Mouse (Mus musculus): ENCODE results near the gene Fam71b. TPM values are rescaled to one million over a fixed set of nuclear protein-coding genes. Genes with fewer than 3 reads are reported as not detected.
A peak's percentile ranks its signal among the peaks of the same experiment; 100 is the strongest.
"Not testable (repeated sequence)": the region's sequence is repeated elsewhere in the genome, so short reads cannot be mapped to it uniquely, and the experiment has no call there.

Gene Fam71b
- polyA plus RNA-seq, 1 experiment from 2014 or later: 0.07 TPM

DNA sequence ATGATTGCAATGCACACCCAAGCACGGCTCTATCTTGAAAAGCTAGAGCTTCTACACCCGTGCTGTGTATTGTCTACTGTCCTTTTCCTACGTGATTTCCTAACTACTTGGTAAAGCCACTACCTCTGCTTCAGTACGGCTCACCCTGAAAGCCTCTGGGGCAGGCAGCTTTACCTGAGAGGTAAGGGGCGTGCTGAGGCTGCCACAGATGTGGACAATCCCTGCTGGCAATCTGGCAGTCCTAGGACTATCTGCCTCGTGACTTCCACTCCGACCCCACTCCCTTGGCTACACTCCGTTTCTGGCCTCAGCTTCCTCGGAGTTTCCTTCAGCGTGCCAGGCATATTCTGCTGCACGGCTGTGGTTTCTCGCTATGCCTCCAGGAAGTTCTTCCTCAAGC, 5.2 kb downstream of the Fam71b start:
- Histone ChIP-seq H3K9ac (ENCODE audit: low read depth, low read length) (no peak overlapping the region), H3K36me3 (ENCODE audit: control insufficient read depth, insufficient read depth, low read length) (no peaks in the 10 kb centered on the region), H3K4me3 (ENCODE audit: low read depth, low read length) (no peak overlapping the region), H3K27ac (ENCODE audit: low read depth, low read length) (no peak overlapping the region), H3K9me3 (replicated peaks; ENCODE audit: control insufficient read depth, low read length) (no peaks in the 10 kb centered on the region), H3K27me3 (ENCODE audit: control insufficient read depth, insufficient read depth, low read length) (no peaks in the 10 kb centered on the region), H3K4me1 (ENCODE audit: control insufficient read depth, insufficient read depth, low read length) (no peaks in the 10 kb centered on the region), H3K4me2 (no peak overlapping the region)
- 76% methylated on average over 12 of the region's 12 CpGs for WGBS (ENCODE audit: insufficient replicate concordance)
- no peak for ATAC-seq (replicated peaks; ENCODE audit: insufficient number of reproducible peaks, low FRiP score, low TSS enrichment)

- Histone ChIP-seq H3K4me1 (ENCODE audit: control insufficient read depth, insufficient read depth, low read length) (no peaks in the 10 kb centered on the region), H3K27ac (ENCODE audit: low read depth, low read length) (no peak overlapping the region), H3K4me3 (ENCODE audit: low read depth, low read length) (no peak overlapping the region), H3K9me3 (replicated peaks; ENCODE audit: control insufficient read depth, low read length) (no peaks in the 10 kb centered on the region), H3K4me2 (no peak overlapping the region), H3K36me3 (ENCODE audit: control insufficient read depth, insufficient read depth, low read length) (no peaks in the 10 kb centered on the region), H3K9ac (ENCODE audit: low read depth, low read length) (no peak overlapping the region), H3K27me3 (ENCODE audit: control insufficient read depth, insufficient read depth, low read length) (no peaks in the 10 kb centered on the region)
- 78% methylated on average over 16 of the region's 16 CpGs for WGBS (ENCODE audit: insufficient replicate concordance)
- no peak for ATAC-seq (replicated peaks; ENCODE audit: insufficient number of reproducible peaks, low FRiP score, low TSS enrichment)
These were observed 8.6 kb downstream of the Fam71b start for GRCm38 (mm10) chr11:46404986-46405385.

GRCm38 (mm10) chr11:46406721-46407120, 10.4 kb downstream of the Fam71b start:
- Histone ChIP-seq H3K9me3 (replicated peaks; ENCODE audit: control insufficient read depth, low read length) (no peaks in the 10 kb centered on the region), H3K4me2 (peak overlapping the region; percentile 14; the same call in 1 of the 2 replicates), H3K27ac (ENCODE audit: low read depth, low read length) (no peak overlapping the region), H3K4me3 (ENCODE audit: low read depth, low read length) (0 out of 2 replicates have a peak overlapping the region, but pooled peaks have one; percentile 11), H3K9ac (ENCODE audit: low read depth, low read length) (no peak overlapping the region), H3K36me3 (ENCODE audit: control insufficient read depth, insufficient read depth, low read length) (no peaks in the 10 kb centered on the region; the same call in 1 of the 2 replicates), H3K4me1 (ENCODE audit: control insufficient read depth, insufficient read depth, low read length) (no peaks in the 10 kb centered on the region), H3K27me3 (ENCODE audit: control insufficient read depth, insufficient read depth, low read length) (no peaks in the 10 kb centered on the region)
- ATAC-seq (replicated peaks; ENCODE audit: insufficient number of reproducible peaks, low FRiP score, low TSS enrichment): no peak
- 35% methylated on average over 10 of the region's 10 CpGs for WGBS (ENCODE audit: insufficient replicate concordance)

- 27% methylated on average over 2 of the region's 2 CpGs for WGBS (ENCODE audit: insufficient replicate concordance)
- H3K27ac ChIP-seq (ENCODE audit: low read depth, low read length): no peak overlapping the region
- H3K4me3 ChIP-seq (ENCODE audit: low read depth, low read length): no peak overlapping the region
These were observed 13.7 kb downstream of the Fam71b start for GRCm38 (mm10) chr11:46410018-46410563.

DNA sequence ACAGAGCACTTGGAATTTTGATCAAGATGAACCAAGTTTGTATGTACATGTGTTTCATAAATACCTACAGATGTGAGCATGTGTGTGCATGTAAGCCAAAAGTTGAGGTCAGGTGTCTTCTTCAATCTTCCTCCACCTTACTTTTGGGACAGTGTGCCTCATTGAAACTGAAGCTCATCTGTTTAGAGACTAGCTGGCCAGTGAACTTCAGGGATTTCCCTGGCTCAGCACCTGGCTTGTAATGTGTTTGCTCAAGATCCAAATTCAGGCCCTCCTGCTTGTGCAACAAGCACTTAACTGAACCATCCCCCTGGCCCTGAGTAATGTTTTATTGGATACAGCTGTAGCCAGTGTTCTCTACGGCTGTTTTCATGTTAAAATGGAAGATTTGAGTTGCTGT, 22.1 kb downstream of the Fam71b start:
- H3K9me3 ChIP-seq (replicated peaks; ENCODE audit: control insufficient read depth, low read length): no peaks in the 10 kb centered on the region
- no peaks in the 10 kb centered on the region for H3K4me1 ChIP-seq (ENCODE audit: control insufficient read depth, insufficient read depth, low read length)
- H3K36me3 ChIP-seq (ENCODE audit: control insufficient read depth, insufficient read depth, low read length): no peaks in the 10 kb centered on the region
- no peak overlapping the region for H3K4me3 ChIP-seq (ENCODE audit: low read depth, low read length)
- ATAC-seq (replicated peaks; ENCODE audit: insufficient number of reproducible peaks, low FRiP score, low TSS enrichment): no peak
- no peaks in the 10 kb centered on the region for H3K27me3 ChIP-seq (ENCODE audit: control insufficient read depth, insufficient read depth, low read length)
- no peak overlapping the region for H3K27ac ChIP-seq (ENCODE audit: low read depth, low read length)
- H3K4me2 ChIP-seq: no peak overlapping the region
- no peak overlapping the region for H3K9ac ChIP-seq (ENCODE audit: low read depth, low read length)
- 64% methylated on average over 1 of the region's 1 CpGs for WGBS (ENCODE audit: insufficient replicate concordance)

More at GRCm38 (mm10) chr11:46410018-46410563, 13.7 kb downstream of the Fam71b start:
- no peak for ATAC-seq (replicated peaks; ENCODE audit: insufficient number of reproducible peaks, low FRiP score, low TSS enrichment)
- Histone ChIP-seq H3K9ac (ENCODE audit: low read depth, low read length) (no peak overlapping the region), H3K4me2 (no peak overlapping the region), H3K4me1 (ENCODE audit: control insufficient read depth, insufficient read depth, low read length) (no peaks in the 10 kb centered on the region), H3K36me3 (ENCODE audit: control insufficient read depth, insufficient read depth, low read length) (no peaks in the 10 kb centered on the region; the same call in 1 of the 2 replicates), H3K9me3 (replicated peaks; ENCODE audit: control insufficient read depth, low read length) (no peaks in the 10 kb centered on the region), H3K27me3 (ENCODE audit: control insufficient read depth, insufficient read depth, low read length) (no peaks in the 10 kb centered on the region)

- Histone ChIP-seq H3K4me1 (ENCODE audit: control insufficient read depth, insufficient read depth, low read length) (no peaks in the 10 kb centered on the region), H3K27ac (ENCODE audit: low read depth, low read length) (no peak overlapping the region)
- ATAC-seq (replicated peaks; ENCODE audit: insufficient number of reproducible peaks, low FRiP score, low TSS enrichment): no peak
These were observed 22.5 kb downstream of the Fam71b start for GRCm38 (mm10) chr11:46418860-46419259.

DNA sequence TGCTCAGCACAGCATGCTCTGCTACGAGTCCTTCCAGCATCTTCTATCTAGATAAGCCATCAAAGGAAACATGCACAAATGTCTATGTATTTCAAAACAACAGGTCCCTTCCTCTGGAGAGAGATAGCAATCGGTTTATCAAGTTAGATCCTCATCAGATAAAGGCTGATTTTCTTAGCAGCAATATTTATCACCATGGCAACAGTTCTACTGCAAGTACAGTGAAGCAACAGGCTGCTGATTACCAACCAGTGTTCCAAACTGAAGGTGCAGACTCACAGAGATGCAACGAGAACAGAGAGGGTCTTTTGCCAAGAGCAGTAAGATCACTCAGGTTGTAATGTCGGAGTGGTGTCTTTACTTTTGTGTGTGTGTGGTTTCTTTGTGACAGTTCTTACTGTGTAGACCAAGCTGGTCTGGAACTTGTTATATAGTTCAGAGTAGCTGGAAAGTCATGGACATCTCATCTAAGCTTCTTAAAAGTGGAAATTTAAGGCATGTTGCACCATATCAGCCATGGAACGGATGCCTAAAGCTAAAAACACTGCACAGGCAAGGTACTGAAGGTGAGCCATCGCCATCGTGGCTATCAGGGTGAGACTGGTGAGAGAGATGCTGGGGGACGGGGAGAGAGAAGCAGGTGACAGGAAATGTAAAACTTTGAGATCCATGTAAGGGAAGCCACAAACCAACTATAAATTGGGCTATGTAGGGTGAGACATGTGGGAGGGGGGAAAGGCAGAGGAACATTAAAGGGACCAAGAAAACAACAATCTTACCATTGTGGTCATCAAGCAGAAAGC, 24.9 kb downstream of the Fam71b start:
- Histone ChIP-seq H3K9ac (ENCODE audit: low read depth, low read length) (no peak overlapping the region), H3K4me2 (no peak overlapping the region), H3K4me3 (ENCODE audit: low read depth, low read length) (no peak overlapping the region), H3K4me1 (ENCODE audit: control insufficient read depth, insufficient read depth, low read length) (no peaks in the 10 kb centered on the region), H3K27me3 (ENCODE audit: control insufficient read depth, insufficient read depth, low read length) (no peaks in the 10 kb centered on the region), H3K27ac (ENCODE audit: low read depth, low read length) (no peak overlapping the region), H3K36me3 (ENCODE audit: control insufficient read depth, insufficient read depth, low read length) (no peaks in the 10 kb centered on the region), H3K9me3 (replicated peaks; ENCODE audit: control insufficient read depth, low read length) (no peaks in the 10 kb centered on the region)
- 75% methylated on average over 8 of the region's 8 CpGs for WGBS (ENCODE audit: insufficient replicate concordance)
- ATAC-seq (replicated peaks; ENCODE audit: insufficient number of reproducible peaks, low FRiP score, low TSS enrichment): no peak

More at GRCm38 (mm10) chr11:46418860-46419259, 22.5 kb downstream of the Fam71b start:
- H3K9me3 ChIP-seq (replicated peaks; ENCODE audit: control insufficient read depth, low read length): no peaks in the 10 kb centered on the region
- no peak overlapping the region for H3K4me2 ChIP-seq
- H3K4me3 ChIP-seq (ENCODE audit: low read depth, low read length): no peak overlapping the region
- H3K9ac ChIP-seq (ENCODE audit: low read depth, low read length): no peak overlapping the region
- no peaks in the 10 kb centered on the region for H3K36me3 ChIP-seq (ENCODE audit: control insufficient read depth, insufficient read depth, low read length)
- H3K27me3 ChIP-seq (ENCODE audit: control insufficient read depth, insufficient read depth, low read length): no peaks in the 10 kb centered on the region
- 84% methylated on average over 5 of the region's 5 CpGs for WGBS (ENCODE audit: insufficient replicate concordance)

DNA sequence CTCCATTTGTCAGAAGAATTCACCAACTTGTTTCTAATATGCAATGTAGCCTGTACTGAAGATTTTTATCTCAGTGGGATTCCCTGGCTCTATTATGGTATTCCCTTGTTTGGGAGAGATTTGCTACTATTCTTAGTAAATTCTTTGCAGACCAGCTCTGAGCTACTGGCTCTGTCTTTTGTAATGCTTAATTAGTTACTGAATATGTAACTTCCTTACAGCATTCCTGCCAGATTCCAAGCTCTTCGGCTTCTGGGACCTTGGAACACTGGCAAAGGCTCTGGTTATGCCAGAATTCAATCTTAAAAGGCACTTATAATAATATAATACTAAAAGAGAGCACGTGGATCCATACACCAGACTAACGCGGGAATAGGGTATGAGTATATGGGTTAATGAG, 31.8 kb downstream of the Fam71b start:
- not testable (repeated sequence) for H3K36me3 ChIP-seq (ENCODE audit: control insufficient read depth, insufficient read depth, low read length); H3K4me3 ChIP-seq (ENCODE audit: low read depth, low read length); ATAC-seq (replicated peaks; ENCODE audit: insufficient number of reproducible peaks, low FRiP score, low TSS enrichment); H3K27ac ChIP-seq (ENCODE audit: low read depth, low read length); H3K27me3 ChIP-seq (ENCODE audit: control insufficient read depth, insufficient read depth, low read length); H3K9me3 ChIP-seq (replicated peaks; ENCODE audit: control insufficient read depth, low read length); H3K9ac ChIP-seq (ENCODE audit: low read depth, low read length); H3K4me1 ChIP-seq (ENCODE audit: control insufficient read depth, insufficient read depth, low read length); H3K4me2 ChIP-seq
- WGBS (ENCODE audit: insufficient replicate concordance): 45% methylated on average over 4 of the region's 4 CpGs
